Mouse (Mus musculus): ENCODE measurements at regions not wholly inside any gene's neighbourhood (a gene's known extent, or its start where the extent isn't known, plus 50 kb on each side); places are given as distances from the start of the nearest gene placed in this dataset.

DNA sequence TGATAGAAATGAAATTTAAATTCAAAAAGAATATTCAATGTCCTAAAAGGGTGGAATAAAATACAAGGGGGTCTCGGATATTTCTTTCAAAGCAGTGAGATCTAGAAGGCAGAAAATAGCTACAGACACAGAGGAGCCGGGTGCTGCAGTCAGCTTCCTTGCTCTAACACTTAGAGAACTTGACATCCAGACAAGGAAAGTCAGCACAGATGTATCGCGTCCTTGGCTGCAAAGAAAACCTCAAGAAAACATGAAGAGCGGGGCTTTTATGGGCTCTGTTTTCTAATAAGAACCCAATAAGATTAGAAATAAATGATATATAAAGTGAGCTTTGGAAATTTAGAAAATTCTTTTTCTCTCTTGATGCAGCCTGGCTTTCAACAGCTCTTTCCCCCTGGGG, 53.1 kb upstream of the Glis3 start:
- DNase-seq (ENCODE audit: low spot score in 2 of 2) = no peak

DNA sequence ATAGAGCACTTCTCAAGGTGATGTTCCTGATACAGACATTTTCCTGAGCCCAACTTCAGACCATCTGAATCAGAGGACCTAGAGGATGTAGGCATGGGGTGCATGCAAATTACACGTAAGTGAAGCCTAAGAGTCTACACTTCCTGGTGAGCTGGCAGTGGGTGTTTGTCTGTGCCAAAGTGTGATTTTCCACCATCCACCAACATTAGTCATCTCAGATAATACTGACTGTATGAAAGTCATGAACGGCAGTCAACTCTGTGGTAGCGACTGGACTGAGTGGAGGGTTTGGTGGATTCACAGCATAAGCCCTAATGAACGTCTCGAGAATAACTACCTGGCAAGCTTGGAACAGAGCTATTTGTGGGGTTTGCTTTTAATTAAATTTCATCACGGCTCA, 53.9 kb upstream of the Glis3 start:
- DNase-seq (ENCODE audit: low spot score in 2 of 2) = no peak

DNA sequence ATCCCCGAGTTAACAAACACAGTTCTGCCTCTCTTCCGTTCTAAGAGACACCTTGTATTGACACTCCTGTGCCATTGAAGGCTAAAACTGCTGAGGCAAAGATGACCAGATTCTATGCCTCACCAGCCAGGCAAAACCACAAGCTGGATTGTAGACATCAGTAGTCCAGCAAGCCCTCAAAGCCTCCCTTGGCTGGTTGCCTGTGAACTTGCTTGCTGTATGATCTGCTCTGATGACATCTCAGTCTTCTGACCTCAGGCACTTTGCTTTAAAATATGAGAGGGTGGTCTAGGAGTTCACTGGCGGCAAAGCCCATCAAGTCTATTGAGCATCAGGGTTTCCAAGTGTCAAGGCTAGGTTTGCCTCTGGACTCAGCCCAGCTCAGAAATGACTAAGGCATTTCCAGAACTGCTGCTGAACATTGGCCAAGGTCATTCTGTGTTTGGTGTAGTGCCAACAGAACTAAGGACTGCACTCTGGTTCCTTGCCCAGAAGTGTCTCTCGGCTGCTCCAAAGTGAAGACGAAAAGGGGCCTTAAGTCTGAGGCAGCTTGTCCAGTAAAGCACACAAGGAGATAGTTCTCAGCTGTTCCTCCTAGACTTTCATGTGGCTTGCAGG, 63.4 kb upstream of the Glis3 start:
- DNase-seq (ENCODE audit: low spot score in 2 of 2) = no peak

DNA sequence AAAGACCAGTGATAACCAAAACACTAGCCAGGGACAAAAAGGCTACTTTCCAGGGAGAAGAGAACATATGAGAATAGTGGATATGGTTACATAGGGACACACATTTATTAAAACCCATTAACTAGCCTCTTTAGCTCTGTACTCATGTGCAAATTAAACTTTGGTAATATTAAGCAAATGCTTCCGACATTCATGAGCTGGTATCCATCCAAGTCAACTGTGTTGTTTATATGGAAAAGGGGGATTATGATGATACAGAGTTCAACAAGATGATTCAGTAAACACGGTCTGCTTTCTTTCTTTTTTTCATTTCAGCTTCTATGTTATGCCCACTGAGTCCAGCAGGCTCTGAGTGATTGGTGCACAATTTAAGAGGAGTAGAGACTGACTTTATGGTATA, 65.2 kb upstream of the Glis3 start:
- no peak for DNase-seq (ENCODE audit: low spot score in 2 of 2)

DNA sequence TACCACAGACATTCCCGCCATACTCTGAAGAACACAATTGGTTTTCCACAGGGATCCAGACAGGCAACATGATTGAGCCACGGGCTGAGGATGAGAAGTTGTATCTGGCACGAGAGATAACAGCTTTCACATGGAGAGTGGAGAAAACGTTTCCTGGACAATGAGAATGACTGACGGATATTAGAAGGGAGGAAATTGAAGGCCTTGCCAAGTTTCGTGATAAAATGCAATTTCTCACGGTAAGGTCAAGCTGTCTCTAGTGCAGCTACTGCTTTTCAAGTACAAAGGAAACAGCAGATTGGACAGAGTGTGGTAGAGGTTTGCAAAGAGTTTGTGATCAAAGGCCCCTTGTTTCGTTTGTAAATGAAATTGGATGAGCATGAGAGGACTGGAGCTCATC, 65.7 kb upstream of the Glis3 start:
- DNase-seq (ENCODE audit: low spot score in 2 of 2) = no peak

DNA sequence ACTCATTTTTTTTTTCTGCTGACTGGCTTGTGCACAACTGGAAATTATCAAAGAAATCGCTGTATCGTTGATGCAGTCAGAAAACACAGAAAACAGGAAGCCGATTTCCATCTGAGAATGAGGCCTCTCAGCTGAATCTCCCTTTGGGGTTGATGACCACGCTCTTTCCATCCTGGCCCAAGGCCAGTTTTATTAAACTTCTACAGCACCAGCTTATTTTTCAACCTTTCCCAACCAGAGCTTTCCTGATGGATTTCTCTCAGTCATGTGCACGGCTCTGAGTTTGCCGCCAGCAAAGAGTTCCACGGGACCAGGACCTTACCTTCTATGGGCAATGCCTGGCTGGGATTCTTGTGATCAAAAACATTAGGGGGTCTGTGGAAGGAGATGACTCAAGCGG, 71.2 kb upstream of the Glis3 start:
- no peak for DNase-seq (ENCODE audit: low spot score in 2 of 2)

DNA sequence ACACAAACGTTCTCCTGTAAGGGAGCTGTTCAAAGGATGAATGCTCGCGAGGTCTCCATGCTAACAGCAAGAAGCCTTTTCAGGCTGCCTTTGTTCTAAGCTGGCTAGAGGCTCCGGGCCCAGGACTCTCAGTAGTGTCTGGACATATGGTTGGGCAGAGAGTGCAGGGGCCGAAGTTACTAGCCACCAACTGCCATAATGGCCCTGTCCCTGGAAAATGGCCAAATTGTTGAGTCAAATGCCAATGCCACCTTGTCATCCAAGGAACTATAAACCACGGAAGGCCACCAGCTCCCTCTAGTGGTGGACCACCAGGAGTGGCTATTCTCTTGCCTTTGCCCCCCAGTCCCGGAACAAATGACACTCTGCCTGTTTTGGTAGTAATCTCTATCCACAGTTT, 76.0 kb upstream of the Slc1a1 start:
- DNase-seq (ENCODE audit: low spot score in 2 of 2) = peak; percentile 50 to 71

DNA sequence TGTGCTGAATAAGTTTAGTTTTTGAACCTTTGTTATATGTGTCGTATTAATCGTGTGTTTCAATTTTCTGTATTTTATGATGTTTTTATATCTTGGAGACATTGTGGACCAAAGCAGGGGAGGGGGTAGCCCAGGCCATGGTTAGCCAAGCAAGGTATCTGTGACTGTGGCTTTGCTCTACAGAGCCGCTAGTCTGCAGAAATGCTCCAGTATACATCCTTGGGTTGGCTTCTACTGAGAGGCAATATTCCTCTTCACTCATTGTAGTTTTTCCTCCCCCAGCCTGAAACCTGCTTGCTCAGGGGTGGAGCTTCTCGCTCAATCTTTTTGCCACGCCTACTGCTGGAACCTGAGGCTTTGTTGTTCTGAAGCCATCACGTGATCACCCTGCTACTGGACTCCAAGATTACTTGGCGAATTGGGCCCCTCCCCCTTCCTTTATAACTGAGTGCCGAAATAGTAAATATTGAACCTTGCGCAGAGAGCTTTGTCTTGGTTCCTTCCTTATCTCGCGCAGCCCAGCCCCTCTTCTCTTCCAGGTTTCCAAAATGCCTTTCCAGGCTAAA, 70.0 kb upstream of the Slc1a1 start:
- no peak for DNase-seq (ENCODE audit: low spot score in 2 of 2)

DNA sequence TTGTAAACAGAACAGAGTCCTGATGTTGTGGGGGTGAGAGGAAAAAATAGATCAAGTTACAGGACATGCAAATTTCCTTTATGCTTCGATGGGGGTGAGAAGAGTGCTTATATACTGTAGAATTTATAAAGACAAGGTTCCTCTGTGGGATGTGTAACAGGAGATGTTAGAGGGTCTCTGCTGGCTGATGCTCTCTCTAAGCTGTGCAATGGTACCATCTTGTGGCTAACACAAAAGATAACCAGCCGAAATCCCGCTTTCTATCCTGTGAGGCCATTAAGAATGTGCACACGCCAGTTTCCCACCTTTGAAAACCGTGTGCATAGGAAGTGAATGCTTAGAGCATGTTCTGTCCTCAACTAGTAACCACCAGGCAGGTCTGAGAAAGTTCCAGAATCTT, 66.6 kb upstream of the Slc1a1 start:
- no peak for DNase-seq (ENCODE audit: low spot score in 2 of 2)

DNA sequence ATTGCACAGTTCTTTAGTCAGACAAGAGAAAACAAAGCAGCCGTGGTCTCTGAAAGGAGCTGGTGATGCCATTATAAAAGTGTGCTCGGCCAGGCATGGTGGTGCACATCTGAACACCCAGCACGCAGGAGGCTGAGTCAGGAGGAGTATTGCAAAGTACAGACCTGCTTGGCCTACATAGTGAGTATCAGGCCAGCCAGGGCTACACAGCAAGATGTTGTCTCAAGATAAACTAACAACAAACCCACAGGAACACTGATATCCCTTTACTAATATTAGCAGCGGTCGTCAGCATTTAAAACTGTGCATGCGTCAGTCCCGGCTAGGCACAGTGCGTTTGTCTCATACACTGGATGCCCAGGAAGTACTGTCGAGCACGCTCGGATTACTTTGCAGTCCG, 64.4 kb upstream of the Slc1a1 start:
- DNase-seq (ENCODE audit: low spot score in 2 of 2) = no peak

DNA sequence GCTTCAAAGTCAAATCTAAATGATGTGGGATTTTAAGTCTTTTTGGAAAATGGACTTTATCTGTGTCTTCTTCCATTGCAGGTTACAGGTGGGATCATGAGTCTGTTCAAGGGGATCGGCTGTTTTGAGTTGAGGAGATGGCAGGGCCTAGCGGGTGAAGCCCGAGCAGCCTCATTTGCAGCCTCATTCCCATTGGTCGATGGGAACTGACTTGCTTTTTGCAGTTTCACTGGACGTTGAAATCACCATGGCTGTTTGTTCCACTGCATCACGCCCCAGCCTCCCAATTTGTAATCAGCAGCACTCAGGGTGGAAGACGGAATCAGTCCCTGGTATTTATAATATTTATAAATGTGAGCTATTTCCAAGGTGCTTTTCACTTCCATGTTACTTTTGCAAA, 63.0 kb upstream of the Slc1a1 start:
- no peak for DNase-seq (ENCODE audit: low spot score in 2 of 2)

DNA sequence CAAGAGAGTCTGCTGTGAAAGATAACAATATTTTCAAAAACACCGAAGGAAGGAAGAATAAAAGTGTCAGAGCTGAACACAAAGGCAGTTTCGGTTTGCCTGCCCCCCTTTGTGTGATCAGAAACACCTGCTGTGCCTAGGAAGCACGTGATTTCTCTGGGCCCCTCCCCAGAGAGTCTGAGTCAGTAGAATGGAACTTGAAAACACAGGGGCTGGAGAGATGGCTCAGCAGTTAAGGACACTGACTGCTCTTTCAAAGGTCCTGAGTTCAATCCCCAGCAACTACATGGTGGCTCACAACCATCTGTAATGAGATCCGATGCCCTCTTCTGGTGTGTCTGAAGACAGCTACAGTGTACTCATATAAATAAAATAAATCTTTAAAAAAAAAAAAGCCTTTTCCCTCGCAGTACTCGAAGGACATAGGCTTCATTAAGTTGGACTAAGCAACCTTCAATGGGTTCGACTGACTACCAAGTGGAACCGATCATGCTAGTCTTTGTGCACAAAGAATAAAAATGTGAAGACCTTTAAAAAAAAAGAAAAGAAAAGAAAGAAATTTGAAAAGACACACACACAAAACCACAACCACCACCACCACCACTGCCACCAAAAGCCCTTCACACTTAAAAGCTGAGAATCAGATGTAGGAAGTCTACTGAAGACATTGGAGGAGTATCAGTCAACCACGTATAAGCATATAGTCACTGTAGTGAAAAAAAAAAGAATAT, 61.8 kb upstream of the Slc1a1 start:
- no peak for DNase-seq (ENCODE audit: low spot score in 2 of 2)

DNA sequence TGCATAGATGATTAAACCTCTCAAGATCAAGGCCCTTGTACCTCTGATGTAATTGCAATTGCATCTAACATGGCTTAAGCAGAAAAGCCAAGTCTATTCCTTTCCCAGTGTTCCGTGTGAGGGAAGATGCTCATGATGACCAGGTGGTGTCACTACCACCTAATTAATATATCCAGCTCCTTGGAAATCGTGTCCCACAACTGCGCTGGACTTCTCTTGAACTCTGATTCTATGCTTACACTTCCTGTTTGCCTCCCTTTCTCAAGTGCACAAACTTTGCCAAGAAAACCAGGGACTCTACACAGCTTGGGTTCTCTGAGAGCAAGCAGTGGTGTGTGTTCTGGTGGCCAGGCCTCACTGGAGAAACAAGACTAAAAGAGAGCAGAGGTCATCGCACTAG, 58.0 kb upstream of the Slc1a1 start:
- DNase-seq (ENCODE audit: low spot score in 2 of 2) = no peak

DNA sequence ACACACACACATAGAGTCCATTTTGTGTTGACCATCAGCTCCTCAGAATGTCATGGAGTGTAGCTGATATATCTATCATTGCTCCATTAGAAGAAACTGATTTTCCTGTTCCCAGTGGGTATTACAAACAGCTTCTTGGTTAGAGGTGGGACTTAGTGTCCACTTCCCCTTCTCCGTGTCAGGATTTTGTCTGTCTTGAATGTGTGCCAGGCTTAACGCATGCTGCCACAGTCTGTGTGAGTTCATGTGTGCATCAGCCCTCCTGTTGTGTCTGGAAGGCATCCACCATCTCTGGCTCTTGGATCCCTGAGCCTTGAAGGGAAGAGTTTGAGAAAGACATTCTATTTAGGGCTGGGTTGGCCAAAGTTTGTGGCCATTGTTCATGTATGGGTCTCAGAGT, 57.2 kb upstream of the Slc1a1 start:
- no peak for DNase-seq (ENCODE audit: low spot score in 2 of 2)

DNA sequence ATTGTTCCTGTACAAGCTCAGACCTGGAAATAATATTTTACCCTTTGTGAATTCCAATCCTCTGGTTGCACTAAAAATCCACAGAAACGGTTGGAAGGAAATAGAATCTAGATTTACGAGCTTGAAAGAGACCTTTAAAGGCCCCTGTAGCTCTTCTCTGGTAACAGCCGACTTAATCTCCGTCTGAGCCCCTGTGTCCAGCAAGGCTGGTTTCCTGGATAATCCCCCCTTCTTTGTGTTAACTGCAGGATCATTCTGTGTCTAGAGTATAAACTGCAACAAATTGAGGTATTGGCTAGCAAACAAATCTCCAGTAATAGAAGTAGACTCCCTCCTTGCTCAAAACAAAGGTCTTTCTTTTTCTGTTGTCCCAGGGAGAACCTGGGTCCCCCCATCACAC, 56.5 kb upstream of the Slc1a1 start:
- no peak for DNase-seq (ENCODE audit: low spot score in 2 of 2)

DNA sequence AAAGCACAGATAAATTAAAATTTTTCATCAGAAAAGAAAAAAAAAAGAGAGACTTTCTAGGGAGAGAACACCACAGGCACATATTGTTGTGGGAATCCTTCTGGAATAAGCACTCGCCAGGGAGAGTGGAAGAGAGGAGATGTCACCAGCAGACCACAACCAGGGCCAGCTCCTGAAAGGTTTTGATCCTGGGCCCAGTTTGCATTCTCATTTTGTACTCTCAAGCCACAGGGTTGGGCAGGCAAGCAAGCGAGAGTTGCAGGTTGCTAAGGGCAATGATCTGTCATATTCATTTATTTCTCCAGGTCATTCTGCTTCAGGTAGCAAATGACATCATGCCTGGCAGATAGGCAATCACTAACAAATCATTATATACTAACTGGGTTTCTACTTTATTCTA, 52.9 kb upstream of the Slc1a1 start:
- no peak for DNase-seq (ENCODE audit: low spot score in 2 of 2)
